Mouse (Mus musculus): ENCODE measurements around the gene Spata45.

The Spata45 gene

DNA sequence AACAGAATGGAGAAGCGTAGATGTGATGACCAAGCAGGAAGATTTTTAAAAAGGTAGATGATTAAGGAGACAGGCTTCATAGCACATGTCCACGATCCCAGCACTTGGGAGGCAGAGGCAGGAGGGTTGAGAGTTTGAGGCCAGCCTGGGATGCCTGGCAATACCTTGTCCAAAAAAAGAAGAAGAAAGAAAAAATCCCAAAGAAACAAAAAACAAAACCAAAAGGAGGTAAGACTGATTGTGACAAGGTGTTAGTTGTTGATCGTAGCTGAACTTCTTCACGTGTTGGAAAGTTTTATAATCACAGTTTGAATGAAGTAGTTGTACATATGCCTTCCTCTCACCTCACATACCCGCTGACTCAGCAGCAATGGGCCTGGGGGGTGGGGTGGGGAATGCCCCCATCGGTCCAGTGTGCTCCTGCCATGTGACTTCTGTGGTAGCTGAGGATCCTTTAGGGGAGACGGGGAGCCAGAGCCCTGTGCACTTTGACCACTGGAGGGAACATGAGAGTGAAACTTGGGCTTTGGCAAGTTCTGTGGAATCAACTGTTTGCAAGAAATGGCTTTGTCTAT lies 50.0 kb downstream of the Spata45 start:
- no peak for DNase-seq

- no peak for DNase-seq
These were observed 50.5 kb downstream of the Spata45 start for GRCm38 (mm10) chr1:191086960-191087359.

DNA sequence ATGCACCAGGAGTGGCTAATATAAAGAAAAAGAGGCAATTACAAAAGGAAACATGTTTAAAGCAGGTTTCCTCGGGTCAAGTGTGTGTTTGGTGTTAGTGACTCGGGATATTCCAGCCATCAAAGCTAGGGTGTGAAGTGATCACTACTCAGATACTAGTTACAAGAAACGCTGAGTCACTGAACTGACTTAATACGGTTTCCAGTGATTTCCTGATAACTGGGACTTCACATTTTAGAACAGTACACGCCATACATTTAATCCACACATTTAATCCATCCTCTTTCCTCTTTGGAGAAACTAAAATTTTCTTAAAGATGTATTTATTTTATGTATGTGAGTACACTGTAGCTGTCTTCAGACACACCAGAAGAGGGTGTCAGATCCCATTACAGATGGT lies 51.5 kb downstream of the Spata45 start:
- no peak for DNase-seq

- DNase-seq = no peak
These were observed 52.9 kb downstream of the Spata45 start for GRCm38 (mm10) chr1:191089355-191089754.

DNA sequence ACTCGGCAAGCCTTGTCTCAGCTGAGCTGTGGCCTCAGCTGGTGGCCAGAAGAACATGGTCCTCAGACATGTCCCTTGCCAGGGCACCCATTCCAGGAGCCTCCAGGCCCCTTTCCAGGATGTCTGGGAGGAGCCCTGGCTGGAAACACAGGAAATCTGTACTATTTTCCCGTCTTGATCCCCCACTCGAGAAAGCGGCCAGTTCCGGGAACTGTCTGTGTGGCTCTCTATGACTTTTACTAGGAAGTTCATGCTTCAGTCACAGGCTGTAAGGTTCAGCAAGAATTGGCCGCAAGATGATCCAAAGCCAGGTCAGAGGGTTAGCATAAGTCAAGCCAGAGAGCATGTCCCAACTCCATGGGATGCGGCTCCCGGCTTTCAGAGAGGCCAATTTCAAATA lies 55.6 kb downstream of the Spata45 start:
- no peak for DNase-seq

All from B cell, adult 2 months (primary cell).